Mouse (Mus musculus) forebrain, embryonic 15.5 days (tissue): Measurements from ENCODE around the gene Sycp2. TPM values are rescaled to one million over a fixed set of nuclear protein-coding genes. Genes with fewer than 3 reads are reported as not detected.

Source experiments
- ATAC-seq: fragments of 200-750 bp; cut with Nextera tagmentation; replicated peaks from 2 replicates; pipeline ENCODE4 v1.8.0; 2017; ENCODE audit warnings: mild to moderate bottlenecking, moderate TSS enrichment, moderate library complexity
- H3K27ac ChIP-seq: fragments of 300-500 bp; sonication (generic); replicated peaks from 2 replicates; pipeline ENCODE4 v1.5.1; 2015; ENCODE audit warnings: mild to moderate bottlenecking, inconsistent platforms
- H3K27me3 ChIP-seq: fragments of 300-500 bp; sonication (generic); 2 replicates; pipeline ENCODE4 v1.6.1; 2015; ENCODE audit warnings: inconsistent platforms
- H3K36me3 ChIP-seq: fragments of 300-500 bp; sonication (generic); 2 replicates; pipeline ENCODE4 v1.6.1; 2015; ENCODE audit warnings: mild to moderate bottlenecking, inconsistent platforms
- H3K4me1 ChIP-seq: fragments of 300-500 bp; sonication (generic); 2 replicates; pipeline ENCODE4 v1.6.1; 2015; ENCODE audit warnings: inconsistent platforms
- H3K4me2 ChIP-seq: fragments of 300-500 bp; sonication (generic); replicated peaks from 2 replicates; pipeline ENCODE4 v1.6.1; 2015; ENCODE audit warnings: mild to moderate bottlenecking, inconsistent platforms
- H3K4me3 ChIP-seq: fragments of 300-500 bp; sonication (generic); 2 replicates; pipeline ENCODE4 v1.5.1; 2015; ENCODE audit warnings: mild to moderate bottlenecking, inconsistent platforms
- H3K9ac ChIP-seq: fragments of 300-500 bp; sonication (generic); replicated peaks from 2 replicates; pipeline ENCODE4 v1.6.1; 2015; ENCODE audit warnings: mild to moderate bottlenecking, inconsistent platforms
- H3K9me3 ChIP-seq: fragments of 300-500 bp; sonication (generic); 2 replicates; pipeline ENCODE4 v1.6.1; 2016; ENCODE audit warnings: inconsistent platforms
- WGBS: fragments of 180-500 bp; shearing (Covaris S2); methylation state at CpG from one replicate; pipeline ENCODE4 v1.1.7; 2015; ENCODE audit warnings: mixed read lengths; 5-methylcytosine and 5-hydroxymethylcytosine counted together
- polyA plus RNA-seq: library from polyadenylated mRNA; unstranded; fragments of >200 nt; fragmentation: Nextera tagmentation; extraction: Ambion mirVana; gene quantifications from 2 replicates; pipeline ENCODE4 v1.2.1, GENCODE M21; 2015

Gene Sycp2
- 0.18 and 0.20 TPM in 2 replicates for polyA plus RNA-seq

- Histone ChIP-seq H3K4me3 (no peak within 1 kb of the TSS), H3K27ac (no peak within 1 kb of the TSS), H3K9me3 (no peaks in the 10 kb centered on the region), H3K4me1 (no peaks in the 10 kb centered on the region), H3K4me2 (no peak within 1 kb of the TSS), H3K36me3 (no peaks in the 10 kb centered on the region), H3K9ac (no peak within 1 kb of the TSS), H3K27me3 (0 out of 2 replicates have a peak, but pooled peaks cover 4% of the 10 kb centered on the region)
- peak; percentile 57; the same call in 1 of the 2 replicates for ATAC-seq
- 87% methylated on average over 52 of the region's 52 CpGs for WGBS
Measured at GRCm38 (mm10) chr2:178407053-178407815, at the start of gene Sycp2. Gene Sycp2 (minus strand): TSS chr2:178407685.

DNA sequence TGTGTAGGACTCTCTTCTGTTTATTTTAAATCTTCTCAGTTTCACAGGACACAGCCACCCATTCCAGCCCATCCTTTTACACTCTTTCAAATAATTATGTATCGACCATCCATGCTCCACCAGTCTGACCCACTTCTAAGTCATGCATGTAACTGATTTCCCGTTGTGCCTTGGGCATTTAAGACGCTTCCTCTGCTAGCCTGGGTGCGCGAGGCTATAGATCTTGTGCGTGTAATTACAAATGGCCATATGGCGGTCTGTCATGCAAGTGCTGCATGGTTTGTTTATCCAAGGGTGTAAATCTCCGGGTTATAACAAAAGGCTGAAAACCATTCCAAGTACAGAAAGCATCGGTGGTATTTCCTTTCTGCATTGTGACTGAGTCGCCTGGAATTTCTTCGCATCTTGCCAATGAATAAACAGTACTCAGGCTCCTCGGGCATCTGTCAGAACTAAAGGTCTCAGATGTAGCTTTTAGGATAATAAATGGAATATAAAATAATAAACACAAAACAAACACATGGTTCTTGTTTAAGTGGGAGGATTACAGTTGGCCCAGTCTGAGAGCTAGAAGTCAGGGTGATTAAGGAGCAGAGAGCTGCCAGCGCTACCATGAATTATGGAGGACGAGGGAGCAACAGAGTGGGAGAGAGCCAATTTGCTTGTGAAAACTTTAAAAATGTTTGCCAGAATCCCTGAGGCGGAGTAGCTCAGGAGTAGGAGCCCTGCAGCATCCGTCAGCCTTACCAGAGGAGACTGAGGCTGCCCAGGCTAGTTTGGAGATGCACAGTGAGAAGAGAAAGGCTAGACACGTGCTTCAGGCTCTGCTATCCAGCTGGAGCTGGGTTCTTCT is 47.4 kb upstream of the Sycp2 start:
- Histone ChIP-seq H3K4me3 (no peak overlapping the region), H3K27me3 (no peaks in the 10 kb centered on the region), H3K9ac (no peak overlapping the region), H3K27ac (peak overlapping the region; percentile 28), H3K4me2 (peak overlapping the region; percentile 14), H3K9me3 (no peaks in the 10 kb centered on the region), H3K36me3 (no peaks in the 10 kb centered on the region), H3K4me1 (peaks cover 12% of the 10 kb centered on the region)
- WGBS = 24% methylated on average over 17 of the region's 17 CpGs
- ATAC-seq = peak; percentile 85

GRCm38 (mm10) chr2:178450961-178451360 is 43.5 kb upstream of the Sycp2 start:
- 50% methylated on average over 10 of the region's 10 CpGs for WGBS
- Histone ChIP-seq H3K9ac (no peak overlapping the region), H3K9me3 (no peaks in the 10 kb centered on the region), H3K27ac (no peak overlapping the region), H3K4me1 (peaks cover 12% of the 10 kb centered on the region), H3K27me3 (no peaks in the 10 kb centered on the region), H3K36me3 (no peaks in the 10 kb centered on the region), H3K4me3 (no peak overlapping the region), H3K4me2 (no peak overlapping the region)
- no peak for ATAC-seq

GRCm38 (mm10) chr2:178450236-178450635 is 42.8 kb upstream of the Sycp2 start:
- Histone ChIP-seq H3K4me3 (no peak overlapping the region), H3K9ac (no peak overlapping the region), H3K9me3 (no peaks in the 10 kb centered on the region), H3K36me3 (no peaks in the 10 kb centered on the region), H3K4me2 (no peak overlapping the region), H3K27me3 (no peaks in the 10 kb centered on the region), H3K27ac (no peak overlapping the region), H3K4me1 (peaks cover 7% of the 10 kb centered on the region)
- 12% methylated on average over 2 of the region's 2 CpGs for WGBS
- ATAC-seq = no peak

DNA sequence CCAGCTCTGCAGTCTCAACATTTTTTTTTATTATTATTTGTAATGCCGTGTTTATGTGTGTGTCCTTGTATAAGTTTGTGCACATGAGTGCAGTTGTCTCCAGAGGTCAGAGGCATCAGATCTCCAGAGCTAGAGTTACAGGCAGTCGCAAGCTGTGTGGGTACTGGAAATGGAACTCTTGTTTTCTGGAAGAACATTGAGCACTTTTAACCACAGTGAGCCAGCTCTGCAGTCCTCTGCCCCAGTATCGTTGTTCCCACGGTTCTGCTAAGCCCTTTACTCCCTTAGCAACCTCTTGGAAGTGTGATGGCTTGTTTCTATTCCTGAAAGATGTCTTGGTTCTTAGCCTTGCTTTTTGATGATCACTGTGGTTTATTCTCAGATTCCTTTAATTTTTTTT is 41.9 kb upstream of the Sycp2 start:
- Histone ChIP-seq H3K9ac (no peak overlapping the region), H3K9me3 (no peaks in the 10 kb centered on the region), H3K4me3 (no peak overlapping the region), H3K4me2 (no peak overlapping the region), H3K27me3 (no peaks in the 10 kb centered on the region), H3K4me1 (no peaks in the 10 kb centered on the region), H3K36me3 (no peaks in the 10 kb centered on the region), H3K27ac (no peak overlapping the region)
- whole genome bisulfite sequencing = 88% methylated on average over 4 of the region's 4 CpGs
- ATAC-seq = no peak

GRCm38 (mm10) chr2:178437311-178437710 is 29.8 kb upstream of the Sycp2 start:
- no peak for ATAC-seq
- Histone ChIP-seq H3K4me1 (no peaks in the 10 kb centered on the region), H3K27me3 (no peaks in the 10 kb centered on the region)

DNA sequence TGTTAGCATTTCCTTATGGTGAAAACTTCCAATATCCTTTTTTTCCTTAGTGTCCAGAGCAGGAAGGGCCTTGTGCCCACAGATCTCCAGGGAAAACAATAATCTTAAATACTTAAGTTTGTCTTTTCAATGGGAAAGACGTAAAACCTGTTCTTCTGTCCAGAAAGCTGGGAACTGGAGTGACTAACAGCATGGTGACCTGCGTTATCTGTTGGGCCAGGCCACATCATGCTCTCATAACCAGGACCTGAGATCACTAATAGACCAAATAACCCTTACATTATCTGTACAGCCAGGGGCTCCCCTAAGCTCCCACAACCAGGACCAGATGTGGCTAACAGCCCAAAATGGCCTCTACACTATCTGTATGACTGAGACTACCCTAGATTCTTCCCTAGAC is 26.4 kb upstream of the Sycp2 start:
- H3K4me2 ChIP-seq = no peak overlapping the region
- no peak for ATAC-seq
- H3K36me3 ChIP-seq = no peaks in the 10 kb centered on the region
- H3K27me3 ChIP-seq = no peaks in the 10 kb centered on the region
- WGBS = 87% methylated on average over 2 of the region's 2 CpGs
- H3K9ac ChIP-seq = no peak overlapping the region
- H3K9me3 ChIP-seq = no peaks in the 10 kb centered on the region
- no peak overlapping the region for H3K4me3 ChIP-seq
- no peaks in the 10 kb centered on the region for H3K4me1 ChIP-seq
- H3K27ac ChIP-seq = no peak overlapping the region

More at GRCm38 (mm10) chr2:178437311-178437710, 29.8 kb upstream of the Sycp2 start:
- Histone ChIP-seq H3K4me3 (no peak overlapping the region), H3K27ac (no peak overlapping the region), H3K4me2 (no peak overlapping the region), H3K9me3 (no peaks in the 10 kb centered on the region), H3K36me3 (no peaks in the 10 kb centered on the region), H3K9ac (no peak overlapping the region)
- 52% methylated on average over 9 of the region's 9 CpGs for WGBS

GRCm38 (mm10) chr2:178433495-178433894 is 26.0 kb upstream of the Sycp2 start:
- H3K4me3 ChIP-seq = no peak overlapping the region
- no peak overlapping the region for H3K4me2 ChIP-seq
- no peaks in the 10 kb centered on the region for H3K4me1 ChIP-seq
- H3K9me3 ChIP-seq = no peaks in the 10 kb centered on the region
- H3K9ac ChIP-seq = no peak overlapping the region
- 82% methylated on average over 2 of the region's 2 CpGs for WGBS
- H3K27me3 ChIP-seq = no peaks in the 10 kb centered on the region
- no peak overlapping the region for H3K27ac ChIP-seq
- H3K36me3 ChIP-seq = no peaks in the 10 kb centered on the region
- ATAC-seq = no peak

DNA sequence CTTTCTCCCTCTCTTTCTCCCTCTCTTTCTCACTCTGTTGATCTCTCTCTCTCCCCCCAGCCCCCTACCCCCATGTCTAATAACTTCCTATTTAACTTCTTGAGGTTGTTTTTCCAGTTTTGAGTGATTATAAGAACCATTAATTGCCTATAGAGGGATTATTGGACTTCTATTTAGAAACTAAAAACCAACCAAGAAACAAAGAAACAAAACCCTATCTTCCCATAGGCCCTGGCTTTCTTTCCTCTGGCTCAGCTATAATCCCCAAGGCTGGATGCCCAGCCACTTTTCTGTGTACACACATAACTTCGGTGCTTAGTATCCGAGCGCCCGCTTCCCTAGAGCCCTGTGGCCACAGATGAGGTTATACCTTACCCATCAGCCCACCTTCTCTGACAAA is 22.7 kb upstream of the Sycp2 start, which contains the start of gene Cdh26:
Cdh26 (plus strand) TSS at position 301 of the 400 bp plus-strand sequence.
- 77% methylated on average over 4 of the region's 4 CpGs for WGBS
- no peaks in the 10 kb centered on the region for H3K27me3 ChIP-seq
- H3K27ac ChIP-seq = no peak within 1 kb of the TSS
- no peaks in the 10 kb centered on the region for H3K9me3 ChIP-seq
- H3K9ac ChIP-seq = no peak within 1 kb of the TSS
- no peaks in the 10 kb centered on the region for H3K36me3 ChIP-seq
- H3K4me3 ChIP-seq = no peak within 1 kb of the TSS
- ATAC-seq = no peak
- no peaks in the 10 kb centered on the region for H3K4me1 ChIP-seq
- H3K4me2 ChIP-seq = no peak within 1 kb of the TSS

GRCm38 (mm10) chr2:178429426-178429825 is 21.9 kb upstream of the Sycp2 start:
- ATAC-seq = no peak
- WGBS = 89% methylated on average over 6 of the region's 6 CpGs

GRCm38 (mm10) chr2:178428676-178429075 is 21.2 kb upstream of the Sycp2 start:
- WGBS = 90% methylated on average over 4 of the region's 4 CpGs
- ATAC-seq = no peak

More at GRCm38 (mm10) chr2:178429426-178429825, 21.9 kb upstream of the Sycp2 start:
- no peak overlapping the region for H3K4me2 ChIP-seq
- H3K27ac ChIP-seq = no peak overlapping the region
- no peaks in the 10 kb centered on the region for H3K9me3 ChIP-seq
- no peaks in the 10 kb centered on the region for H3K36me3 ChIP-seq
- H3K27me3 ChIP-seq = no peaks in the 10 kb centered on the region
- H3K4me3 ChIP-seq = no peak overlapping the region
- H3K4me1 ChIP-seq = no peaks in the 10 kb centered on the region
- H3K9ac ChIP-seq = no peak overlapping the region

GRCm38 (mm10) chr2:178428183-178428582 is 20.7 kb upstream of the Sycp2 start:
- WGBS = 88% methylated on average over 9 of the region's 9 CpGs
- Histone ChIP-seq H3K27me3 (no peaks in the 10 kb centered on the region), H3K4me1 (no peaks in the 10 kb centered on the region), H3K36me3 (no peaks in the 10 kb centered on the region), H3K4me3 (no peak overlapping the region), H3K4me2 (no peak overlapping the region), H3K9me3 (no peaks in the 10 kb centered on the region), H3K9ac (no peak overlapping the region), H3K27ac (no peak overlapping the region)
- no peak for ATAC-seq

More at GRCm38 (mm10) chr2:178428676-178429075, 21.2 kb upstream of the Sycp2 start:
- Histone ChIP-seq H3K27me3 (no peaks in the 10 kb centered on the region), H3K4me3 (no peak overlapping the region), H3K9ac (no peak overlapping the region), H3K9me3 (no peaks in the 10 kb centered on the region), H3K4me2 (no peak overlapping the region), H3K4me1 (no peaks in the 10 kb centered on the region), H3K36me3 (no peaks in the 10 kb centered on the region), H3K27ac (no peak overlapping the region)
